Mouse (Mus musculus): ENCODE measurements around the gene Sema4d.
"Not testable (repeated sequence)": the region's sequence is repeated elsewhere in the genome, so short reads cannot be mapped to it uniquely, and the experiment has no call there.

The Sema4d gene

DNA sequence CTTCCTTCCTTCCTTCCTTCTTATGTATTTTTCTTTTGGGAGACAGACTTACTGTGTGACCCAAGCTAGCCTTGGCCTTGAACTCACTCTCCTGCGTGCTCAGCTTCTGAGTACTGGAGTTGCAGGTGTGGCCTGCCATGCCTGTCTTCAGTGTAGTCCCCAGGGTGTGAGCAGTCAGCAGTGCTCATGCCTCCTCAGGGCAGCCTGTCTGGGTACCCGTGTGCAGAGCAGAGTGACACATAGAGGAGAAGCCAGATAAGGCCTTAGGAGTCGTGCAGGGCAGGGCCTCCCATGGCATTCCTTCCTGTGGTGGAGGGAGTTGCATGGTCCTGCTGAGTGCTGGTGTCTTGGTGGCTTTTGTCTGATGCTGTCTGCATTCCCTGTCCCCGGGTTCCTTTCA, 114.2 kb downstream of the Sema4d start:
- no peak for DNase-seq (ENCODE audit: low read depth)

DNA sequence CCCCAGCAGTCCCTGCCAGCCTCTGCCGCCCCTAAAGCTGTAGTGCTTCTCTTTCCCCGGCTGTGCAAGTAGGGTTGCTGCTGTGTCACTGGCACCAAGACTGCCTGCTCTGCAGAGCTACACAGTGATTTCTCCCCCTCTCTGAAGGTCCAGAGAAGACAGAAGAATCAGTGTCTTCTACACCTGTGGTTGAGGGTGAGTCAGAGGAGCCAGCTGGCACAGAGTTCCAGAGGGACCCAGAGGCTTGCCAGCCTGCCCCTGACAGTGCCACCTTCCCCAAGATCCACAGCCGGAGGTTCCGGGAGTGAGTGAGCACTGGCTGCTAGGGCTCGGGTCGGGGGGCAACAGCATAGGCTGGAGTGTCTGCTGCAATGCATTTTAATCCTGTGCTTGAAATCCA, 114.9 kb downstream of the Sema4d start:
- DNase-seq (ENCODE audit: low read depth), result no peak

- peak; percentile 66 for DNase-seq (ENCODE audit: low read depth)
These were observed 115.8 kb downstream of the Sema4d start for GRCm38 (mm10) chr13:51677630-51678185.

GRCm38 (mm10) chr13:51677041-51677440, 116.5 kb downstream of the Sema4d start:
- DNase-seq (ENCODE audit: low read depth), result no peak

GRCm38 (mm10) chr13:51676641-51677040, 116.9 kb downstream of the Sema4d start:
- DNase-seq (ENCODE audit: low read depth), result no peak

- not testable (repeated sequence) for DNase-seq (ENCODE audit: low read depth)
These were observed 125.4 kb downstream of the Sema4d start for GRCm38 (mm10) chr13:51668195-51668594.

DNA sequence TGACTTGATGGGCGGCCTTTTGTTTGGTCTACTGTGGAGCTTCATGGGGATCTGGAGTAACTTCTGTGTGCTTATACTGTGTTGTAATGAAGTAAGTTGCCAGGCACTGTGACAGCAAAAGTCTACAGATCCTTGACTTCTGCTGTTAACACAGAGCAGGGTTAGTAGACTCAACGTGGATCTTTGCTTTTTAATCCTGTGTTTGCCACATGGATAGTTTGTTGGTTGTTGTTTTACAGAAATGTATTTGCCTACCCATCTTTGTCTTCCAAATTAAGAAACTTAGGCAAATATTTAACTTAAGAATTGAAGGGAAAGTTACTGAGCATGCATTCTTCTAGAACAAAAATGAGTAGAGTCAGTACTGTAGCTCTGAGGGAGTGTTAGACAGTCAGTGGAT, 130.0 kb downstream of the Sema4d start:
- no peak for DNase-seq (ENCODE audit: low read depth)

DNA sequence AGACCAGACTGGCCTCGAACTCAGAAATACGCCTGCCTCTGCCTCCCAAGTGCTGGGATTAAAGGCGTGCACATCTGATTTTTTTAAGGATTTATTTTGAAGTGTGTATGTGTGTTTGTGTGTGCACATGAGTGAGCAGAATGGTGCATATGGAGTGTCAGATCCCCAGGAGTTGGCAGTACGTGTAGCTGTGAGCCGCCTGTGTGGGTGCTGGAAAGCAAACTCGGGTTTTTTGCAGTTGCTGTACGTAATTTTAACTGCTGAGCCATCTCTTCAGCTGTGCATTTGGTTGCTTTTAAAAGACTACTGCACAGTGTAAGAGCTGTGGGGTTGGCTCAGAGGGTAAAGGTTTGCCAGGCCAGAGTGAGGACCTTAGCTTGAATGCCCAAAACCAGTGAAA, 134.0 kb downstream of the Sema4d start:
- DNase-seq (ENCODE audit: low read depth), result no peak

GRCm38 (mm10) chr13:51658094-51658493, 135.5 kb downstream of the Sema4d start:
- no peak for DNase-seq (ENCODE audit: low read depth)

DNA sequence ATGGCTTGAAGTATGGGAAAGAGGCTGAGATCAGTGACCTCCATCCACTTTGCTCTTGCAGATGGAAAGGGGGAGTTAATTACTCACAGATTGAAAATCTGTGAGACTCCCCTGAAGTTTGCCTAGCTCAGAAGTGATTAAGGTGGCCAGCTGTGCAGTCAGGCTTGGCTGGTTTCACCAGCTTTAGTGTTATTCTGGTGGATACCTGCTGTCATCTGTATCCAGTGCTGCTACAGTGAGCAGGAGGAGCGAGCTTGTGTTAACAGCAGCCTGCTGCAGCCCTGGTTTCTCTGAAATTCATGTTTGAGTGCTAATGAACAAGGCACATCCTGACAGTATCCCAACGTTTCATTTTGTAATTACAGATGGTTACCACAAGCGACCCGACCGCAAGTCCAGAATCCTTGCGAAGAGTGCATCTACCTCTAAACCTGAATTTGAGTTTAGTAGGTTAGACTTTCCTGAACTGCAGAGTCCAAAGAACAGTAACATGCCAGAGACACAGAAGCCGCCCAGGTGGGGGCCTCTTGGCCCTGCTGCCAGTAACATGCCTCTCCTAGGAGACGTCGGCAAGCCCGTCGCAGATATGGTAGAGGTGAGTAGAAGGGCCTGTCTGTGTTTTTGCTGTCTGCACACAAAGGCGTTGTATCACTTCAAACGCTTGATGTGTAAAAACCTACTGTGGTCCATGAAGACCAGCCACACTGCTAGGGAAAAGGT, 136.9 kb downstream of the Sema4d start:
- no peak for DNase-seq (ENCODE audit: low read depth)

GRCm38 (mm10) chr13:51653961-51654360, 139.6 kb downstream of the Sema4d start:
- no peak for DNase-seq (ENCODE audit: low read depth)

- no peak for DNase-seq (ENCODE audit: low read depth)
These were observed 140.4 kb downstream of the Sema4d start for GRCm38 (mm10) chr13:51653159-51653558.

GRCm38 (mm10) chr13:51651408-51652064, 142.0 kb downstream of the Sema4d start, which contains the start of gene Secisbp2:
Secisbp2 (plus strand) TSS chr13:51651697.
- peak; percentile 87 for DNase-seq (ENCODE audit: low read depth)

DNA sequence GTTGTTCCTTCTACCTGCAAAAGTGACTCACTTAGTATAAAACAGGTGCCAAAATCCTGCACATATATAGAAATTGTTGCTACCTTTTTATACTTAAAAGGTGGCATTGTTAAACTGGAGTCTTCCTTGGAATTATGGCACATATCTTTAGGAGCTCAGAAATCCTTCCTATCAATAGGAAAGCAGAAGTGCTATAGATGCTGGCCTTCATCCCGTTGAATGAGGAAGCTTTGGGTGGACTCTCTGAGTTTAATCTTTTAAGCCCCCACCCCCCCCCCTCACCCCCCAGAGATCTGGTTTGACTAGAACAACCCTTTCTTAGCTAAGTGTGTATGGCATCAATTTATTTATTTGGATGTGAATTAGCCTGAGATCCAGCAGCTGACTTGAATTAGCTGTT, 143.8 kb downstream of the Sema4d start:
- DNase-seq (ENCODE audit: low read depth), result no peak

DNA sequence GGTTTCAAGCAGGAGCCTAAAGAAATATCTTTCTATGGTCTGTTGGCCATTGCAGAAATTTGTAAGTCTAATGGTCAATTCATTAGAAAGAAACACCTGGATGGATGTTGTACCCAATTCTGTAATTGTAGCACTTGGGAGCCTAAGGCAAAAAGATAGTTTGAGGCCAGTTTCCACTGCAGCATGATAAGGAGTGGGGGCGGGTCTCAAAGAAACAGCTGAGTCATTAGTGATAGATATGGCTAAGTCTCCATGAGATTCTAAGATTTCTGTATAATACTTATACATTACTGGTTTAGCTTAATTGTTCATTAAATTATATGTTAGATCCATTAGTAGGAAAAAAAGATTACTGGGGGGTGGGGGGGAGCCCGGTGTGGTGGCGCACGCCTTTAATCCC, 145.3 kb downstream of the Sema4d start:
- DNase-seq (ENCODE audit: low read depth), result no peak

DNA sequence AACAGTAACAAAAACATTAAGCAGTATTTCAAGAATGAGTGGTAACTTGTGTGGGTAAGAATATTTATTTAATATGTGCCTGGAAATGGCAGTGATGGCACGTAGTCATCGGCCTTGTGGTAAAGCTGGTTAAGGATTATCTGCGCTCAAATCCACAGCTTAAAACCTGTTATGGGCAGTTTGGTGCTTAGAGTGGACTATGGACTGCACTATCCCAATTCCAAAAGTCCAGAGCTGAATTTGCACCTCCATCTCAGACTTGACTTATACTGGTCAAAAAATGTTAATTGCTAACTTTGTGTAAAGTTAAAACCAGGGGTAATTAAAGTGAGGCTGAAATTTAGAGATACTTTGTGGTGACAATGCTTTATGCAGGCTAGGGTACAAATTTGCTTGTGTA, 145.8 kb downstream of the Sema4d start:
- no peak for DNase-seq (ENCODE audit: low read depth)

DNA sequence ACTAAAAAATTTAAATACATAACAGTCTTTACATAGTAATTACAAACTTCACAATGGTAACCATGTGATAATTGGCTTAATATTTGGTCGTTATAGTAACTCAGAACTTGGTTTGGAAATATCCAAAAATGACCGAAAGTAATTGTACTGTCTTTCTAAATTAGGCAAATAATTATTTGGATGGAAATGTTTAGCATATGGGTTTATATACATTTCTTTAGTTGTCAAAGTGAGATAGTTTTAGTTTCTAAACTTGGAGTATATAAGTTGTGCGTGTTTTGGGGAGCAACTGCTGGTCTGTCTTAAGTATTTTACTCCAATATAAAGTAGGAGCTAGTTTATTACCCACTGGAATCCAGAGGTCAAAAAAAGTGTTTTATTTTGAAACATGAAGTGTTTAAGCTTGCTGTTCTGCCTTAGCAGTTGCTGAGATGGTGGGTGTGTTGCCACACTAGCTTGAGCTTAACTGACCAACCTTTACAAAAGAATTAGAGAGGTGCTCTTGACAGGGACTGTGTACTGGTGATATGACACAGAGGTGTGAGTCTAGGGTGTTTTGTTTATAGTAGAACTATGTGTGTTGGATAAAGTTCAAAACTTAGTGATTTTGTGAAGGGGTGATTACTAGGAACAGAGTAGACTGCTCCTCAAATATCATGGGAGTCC, 147.1 kb downstream of the Sema4d start:
- DNase-seq (ENCODE audit: low read depth), result no peak

DNA sequence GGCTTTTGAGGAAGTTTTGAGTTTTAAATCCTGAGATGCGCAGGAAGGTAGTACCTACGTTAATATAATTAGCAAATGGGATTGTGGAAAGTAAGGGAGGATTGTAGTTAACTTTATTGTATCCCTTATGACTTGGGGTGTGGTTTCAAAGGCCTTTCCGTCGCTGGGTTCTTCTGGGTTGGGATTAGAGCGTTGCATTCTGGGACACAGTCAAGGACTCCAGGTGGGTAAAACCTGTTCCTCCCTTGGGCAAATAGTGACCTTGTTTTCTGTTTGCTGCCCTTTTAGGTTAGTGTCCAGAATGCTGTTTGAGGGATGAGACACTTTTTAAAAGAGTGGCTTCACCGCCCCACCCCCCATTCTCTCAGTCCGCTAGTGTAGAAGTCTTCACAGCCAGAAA, 147.7 kb downstream of the Sema4d start:
- no peak for DNase-seq (ENCODE audit: low read depth)

DNA sequence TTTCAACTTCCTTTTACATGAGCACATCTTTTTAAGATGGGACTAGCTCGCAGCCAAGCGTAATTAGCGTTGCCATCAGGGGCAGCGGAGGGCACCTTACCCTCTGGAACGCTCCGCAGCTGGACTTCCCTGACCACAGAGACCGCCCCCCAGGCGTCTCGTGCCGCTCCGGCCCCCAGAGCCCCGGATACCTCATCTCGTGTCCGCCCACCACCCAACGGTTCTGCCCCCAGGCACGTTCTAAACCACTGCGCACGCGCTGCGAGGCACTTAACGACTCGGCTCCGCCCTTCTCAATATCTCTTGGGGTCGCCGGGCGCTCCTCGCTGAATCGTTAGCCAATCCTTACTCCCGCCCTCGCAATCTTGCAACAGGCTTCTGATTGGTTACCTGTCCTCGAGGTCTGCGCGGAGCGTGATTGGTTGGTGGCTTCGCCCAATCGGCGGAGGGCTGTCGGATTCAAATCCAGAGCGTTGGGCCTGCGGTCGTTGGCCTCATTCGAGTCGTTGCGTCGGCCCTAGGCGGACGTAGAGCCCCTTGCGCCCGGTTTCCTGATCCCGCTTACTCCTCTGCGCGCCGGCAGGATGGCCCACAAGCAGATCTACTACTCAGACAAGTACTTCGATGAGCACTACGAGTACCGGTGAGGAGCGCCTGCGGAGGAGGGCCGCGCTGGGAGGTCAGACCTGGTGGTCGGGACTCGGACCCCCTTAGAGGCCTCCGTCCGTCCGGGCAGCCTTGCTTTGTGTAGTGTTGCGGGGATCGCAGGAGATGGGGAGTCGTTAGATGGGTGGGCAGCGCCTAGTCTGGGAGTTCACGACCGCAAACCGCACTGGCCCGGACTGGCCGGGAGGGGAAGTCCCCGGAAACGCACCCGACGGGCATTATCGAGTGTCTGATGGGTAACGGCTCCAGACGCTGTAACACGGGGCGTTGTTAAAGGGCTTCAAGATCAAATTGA, 148.4 kb downstream of the Sema4d start, which contains the start of gene Cks2:
Cks2 (plus strand) TSS at position 404 of the 961 bp plus-strand sequence.
- DNase-seq (ENCODE audit: low read depth), result peak; percentile 99

- DNase-seq (ENCODE audit: low read depth), result no peak
These were observed 149.4 kb downstream of the Sema4d start for GRCm38 (mm10) chr13:51643924-51644828.

Data from c-Kit-positive CD71-positive TER-119-negative erythroid progenitor cells, embryonic 14.5 days (primary cell).